ENCODE assay signal across 11 mouse cellular contexts in the genomic region with DNA sequence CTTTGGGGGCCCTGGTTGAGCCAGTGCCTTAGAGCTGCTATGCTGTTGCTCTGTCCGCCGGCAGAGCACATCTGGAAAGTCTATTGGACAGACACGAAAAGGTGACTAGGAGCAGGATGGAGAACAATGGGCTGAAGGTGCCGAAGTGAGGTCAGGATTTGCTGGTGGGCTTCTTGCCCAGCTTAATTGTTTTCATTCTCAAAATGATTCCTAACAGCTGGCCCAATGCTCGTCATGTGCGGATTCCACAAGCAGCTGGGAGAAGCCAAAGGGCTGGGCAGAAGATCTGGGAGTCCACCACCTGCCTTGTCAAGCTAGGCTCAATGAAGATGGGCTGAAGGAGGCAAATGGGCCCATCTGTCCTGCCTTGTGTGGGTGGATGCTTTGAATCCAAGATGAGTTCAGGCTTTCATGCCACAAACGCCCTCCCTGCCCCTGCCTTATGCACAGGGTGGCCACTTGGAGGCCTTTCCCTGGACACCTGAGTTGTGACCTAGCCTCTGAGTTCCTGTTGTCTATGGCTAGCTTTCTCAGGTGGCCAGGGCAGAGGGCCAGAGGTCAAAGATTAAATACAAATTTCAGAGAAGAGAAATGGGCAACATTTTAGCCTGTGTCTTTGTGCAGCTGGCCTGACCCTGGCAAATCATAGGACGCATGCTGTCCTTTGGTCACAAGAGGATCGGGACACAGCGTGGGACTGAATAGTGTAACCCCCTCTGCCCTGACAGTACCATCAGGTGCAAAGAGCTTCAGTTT.
DNase-seq lines count a peak whose midpoint lies in the region; ATAC-seq lines count a peak whose summit lies in the region.
"Had no signal": no experiment of that assay in that cellular context is flagged by ENCODE, and none has a peak within 500 bp of the region (broad histone marks: within the 10 kb centered on the region; RNA-seq: fewer than 3 reads in every experiment).

No protein-coding gene starts in this region.

- DNase-seq in lung, postnatal 25 days (ENCODE audit: low spot score), result peak; percentile 7
- DNase-seq in lung, adult 18-20 months, result no peak
- peak; percentile 29 for DNase-seq in gastrocnemius, postnatal 10 days
- peak; percentile 34 to 46 for DNase-seq in heart, postnatal 14 days
- peak; percentile 34 for DNase-seq in skeletal muscle tissue, adult 2 months (ENCODE audit: low read depth, low spot score)
- DNase-seq in adrenal gland, postnatal 14 days, result no peak
- DNase-seq: adrenal gland, adult 2 months; right cerebral cortex, adult 18-20 months had no signal

- intact Hi-C loops in heart, postnatal 14 days (cut with DNase I), result no loop called here

- ATAC-seq in monocyte, adult 5-6 weeks (replicated peaks; ENCODE audit: insufficient number of reproducible peaks, low FRiP score, low TSS enrichment, poor library complexity, severe bottlenecking), result no peak
- ATAC-seq: liver, embryonic 12.5 days; midbrain, embryonic 16.5 days had no signal

Comparison
In these comparisons a context has a peak if more than half of its experiments do, and no peak if none do; other contexts are left out.
1. DNase-seq: peak in lung, postnatal 25 days (single experiment), gastrocnemius, postnatal 10 days (single experiment), heart, postnatal 14 days (2 of 2) and skeletal muscle tissue, adult 2 months (single experiment); none in lung, adult 18-20 months (0 of 2) and adrenal gland, postnatal 14 days (single experiment).